Mouse (Mus musculus) cerebellum, adult 2 months (tissue): ENCODE measurements around the gene Itpr1. TPM values are rescaled to one million over a fixed set of nuclear protein-coding genes. Genes with fewer than 3 reads are reported as not detected.
A peak's percentile ranks its signal among the peaks of the same experiment; 100 is the strongest.

Experiments used
- DNase-seq, 2 experiments: peaks; one replicate each; pipeline ENCODE4 v3.0.0; 2021
- H3K27ac ChIP-seq: fragments of 200-500 bp; 2 replicates; pipeline ENCODE4 v1.5.1; 2012; ENCODE audit warnings: low read length, control low read depth, inconsistent platforms; ENCODE audit not compliant: insufficient read depth
- H3K27me3 ChIP-seq: fragments of 200-500 bp; 2 replicates; pipeline ENCODE4 v1.6.1; 2012; ENCODE audit warnings: inconsistent platforms, mild to moderate bottlenecking, low read length, moderate library complexity; ENCODE audit not compliant: control insufficient read depth, insufficient read depth
- H3K4me1 ChIP-seq: fragments of 200-500 bp; 2 replicates; pipeline ENCODE4 v1.6.1; 2011; ENCODE audit warnings: low read length; ENCODE audit not compliant: control insufficient read depth, insufficient read depth
- H3K4me3 ChIP-seq: fragments of 200-500 bp; replicated peaks from 2 replicates; pipeline ENCODE3; 2011; ENCODE audit warnings: mild to moderate bottlenecking, low read depth, low read length, control low read depth; ENCODE audit not compliant: insufficient read depth
- CTCF ChIP-seq: fragments of 200-500 bp; IDR thresholded peaks from 2 replicates; pipeline ENCODE4 v1.5.1; 2011; ENCODE audit warnings: low read depth, mild to moderate bottlenecking, control low read depth, low read length, moderate library complexity, borderline replicate concordance; ENCODE audit not compliant: insufficient read depth
- POLR2A ChIP-seq: fragments of 200-500 bp; IDR thresholded peaks from 2 replicates; pipeline ENCODE4 v1.6.1; 2011; ENCODE audit warnings: low read length, control low read depth, borderline replicate concordance; ENCODE audit not compliant: insufficient read depth
- WGBS: fragments of 180-500 bp; shearing (Covaris S2); methylation state at CpG from one replicate; pipeline ENCODE4 v1.1.7; 2018; 5-methylcytosine and 5-hydroxymethylcytosine counted together
- polyA plus RNA-seq: library from polyadenylated mRNA; depleted of rRNA; stranded (reverse); fragments of >200 nt; gene quantifications from 2 replicates; pipeline ENCODE4 v1.2.3, GENCODE M21; 2012

Gene Itpr1
- polyA plus RNA-seq, 1 experiment = 529 TPM

GRCm38 (mm10) chr6:108441290-108441689 is 228.4 kb downstream of the Itpr1 start:
- no peak for TF ChIP-seq POLR2A
- no peak for TF ChIP-seq CTCF
- Histone ChIP-seq H3K27ac (no peak overlapping the region), H3K27me3 (no peaks in the 10 kb centered on the region), H3K4me1 (peaks cover 12% of the 10 kb centered on the region), H3K4me3 (no peak overlapping the region)
- 100% methylated on average over 2 of the region's 2 CpGs for WGBS
- no peak for DNase-seq

- TF ChIP-seq CTCF (no peak), POLR2A (no peak)
- no peak for DNase-seq
- H3K27ac ChIP-seq = no peak overlapping the region
- H3K27me3 ChIP-seq = no peaks in the 10 kb centered on the region
- WGBS = 93% methylated on average over 3 of the region's 3 CpGs
- no peak overlapping the region for H3K4me3 ChIP-seq
- peaks cover 13% of the 10 kb centered on the region for H3K4me1 ChIP-seq
Measured at GRCm38 (mm10) chr6:108442291-108442690, 229.4 kb downstream of the Itpr1 start.

GRCm38 (mm10) chr6:108444435-108444834 is 231.5 kb downstream of the Itpr1 start:
- DNase-seq = peak; percentile 61 to 62
- WGBS = 18% methylated on average over 7 of the region's 7 CpGs
- Histone ChIP-seq H3K4me1 (peaks cover 17% of the 10 kb centered on the region), H3K27ac (peak overlapping the region; percentile 20), H3K27me3 (no peaks in the 10 kb centered on the region), H3K4me3 (no peak overlapping the region)
- no peak for TF ChIP-seq POLR2A
- no peak for TF ChIP-seq CTCF

- TF ChIP-seq POLR2A = no peak
- no peak for TF ChIP-seq CTCF
- peaks cover 17% of the 10 kb centered on the region for H3K4me1 ChIP-seq
- no peak for DNase-seq
- WGBS = 79% methylated on average over 7 of the region's 7 CpGs
- H3K27me3 ChIP-seq = no peaks in the 10 kb centered on the region
- H3K4me3 ChIP-seq = no peak overlapping the region
- no peak overlapping the region; the same call in 1 of the 2 replicates for H3K27ac ChIP-seq
Measured at GRCm38 (mm10) chr6:108445006-108445405, 232.1 kb downstream of the Itpr1 start.

- no peak for TF ChIP-seq POLR2A
- H3K27ac ChIP-seq = no peak overlapping the region
- DNase-seq = no peak
- H3K4me1 ChIP-seq = peaks cover 21% of the 10 kb centered on the region
- H3K4me3 ChIP-seq = no peak overlapping the region
- no peaks in the 10 kb centered on the region for H3K27me3 ChIP-seq
- WGBS = 58% methylated on average over 1 of the region's 1 CpGs
Measured at GRCm38 (mm10) chr6:108446766-108447165, 233.9 kb downstream of the Itpr1 start.

GRCm38 (mm10) chr6:108447179-108447845 is 234.4 kb downstream of the Itpr1 start:
- Histone ChIP-seq H3K4me3 (no peak overlapping the region), H3K27ac (no peak overlapping the region), H3K4me1 (peaks cover 26% of the 10 kb centered on the region), H3K27me3 (no peaks in the 10 kb centered on the region)
- no peak for TF ChIP-seq POLR2A
- no peak for TF ChIP-seq CTCF
- DNase-seq = no peak
- WGBS = 33% methylated on average over 8 of the region's 8 CpGs

- no peak for DNase-seq
- no peak overlapping the region for H3K27ac ChIP-seq
- WGBS = 83% methylated on average over 11 of the region's 11 CpGs
- no peaks in the 10 kb centered on the region for H3K27me3 ChIP-seq
- no peak for TF ChIP-seq POLR2A
- H3K4me3 ChIP-seq = no peak overlapping the region
- H3K4me1 ChIP-seq = peaks cover 27% of the 10 kb centered on the region
Measured at GRCm38 (mm10) chr6:108448016-108448735, 235.3 kb downstream of the Itpr1 start.

GRCm38 (mm10) chr6:108448864-108449263 is 236.0 kb downstream of the Itpr1 start:
- no peak for TF ChIP-seq POLR2A
- TF ChIP-seq CTCF = no peak
- no peaks in the 10 kb centered on the region for H3K27me3 ChIP-seq
- no peak overlapping the region for H3K27ac ChIP-seq
- H3K4me3 ChIP-seq = no peak overlapping the region
- peaks cover 27% of the 10 kb centered on the region for H3K4me1 ChIP-seq
- WGBS = 66% methylated on average over 2 of the region's 2 CpGs
- DNase-seq = no peak
